Mouse (Mus musculus) MEL (cell line): ENCODE data around the gene Cdc25a.

ENCODE experiments used
- MEF2A ChIP-seq: IDR thresholded peaks from 2 replicates; pipeline ENCODE4 v1.6.1; 2014; ENCODE audit warnings: low read depth, mild to moderate bottlenecking, inconsistent platforms, low read length, improper control_type of control experiment; ENCODE audit not compliant: poor library complexity, insufficient replicate concordance, severe bottlenecking; ENCODE audit errors: extremely low read depth
- USF1 ChIP-seq: IDR thresholded peaks from 2 replicates; pipeline ENCODE4 v1.6.1; 2014; ENCODE audit warnings: low read depth, mild to moderate bottlenecking, inconsistent platforms, low read length, improper control_type of control experiment, moderate library complexity

- TF ChIP-seq MEF2A (no peak), USF1 (no peak)
Measured at GRCm38 (mm10) chr9:109896253-109897150, 21.1 kb downstream of the Cdc25a start.
